24 mouse cellular contexts compared by ENCODE assay signal in genomic region chr3:59139651-59140051, GRCm38 (mm10). TPM values are rescaled to one million over a fixed set of nuclear protein-coding genes. Genes with fewer than 3 reads are reported as not detected.
DNase-seq lines count a peak whose midpoint lies in the region; ATAC-seq and TF ChIP-seq lines count a peak whose summit lies in the region.
"Had no signal": no experiment of that assay in that cellular context is flagged by ENCODE, and none has a peak within 500 bp of the region (broad histone marks: within the 10 kb centered on the region; RNA-seq: fewer than 3 reads in every experiment).

No protein-coding gene starts in this region.

- no peak overlapping the region for H3K4me2 ChIP-seq in lung, embryonic 16.5 days (ENCODE audit: low read depth, low read length)
- no peak overlapping the region for H3K4me2 ChIP-seq in stomach, postnatal 0 days (replicated peaks; ENCODE audit: low read depth)
- H3K4me2 ChIP-seq: embryonic facial prominence, embryonic 12.5 days; forebrain, embryonic 15.5 days; heart, embryonic 15.5 days; hindbrain, embryonic 12.5 days; midbrain, embryonic 11.5 days; neural tube, embryonic 12.5 days had no signal

- peak; percentile 49 to 65 for DNase-seq in adrenal gland, adult (ENCODE audit: inconsistent age in 2 of 2, low spot score in 1 of 2)
- DNase-seq in adrenal gland, adult 8-10 months: no peak
- DNase-seq in kidney, adult 9 months: peak; percentile 21
- DNase-seq in kidney, adult 8-10 months: no peak
- no peak for DNase-seq in stomach, postnatal 0 days (ENCODE audit: low spot score)
- DNase-seq in urinary bladder, postnatal 4 days (ENCODE audit: low spot score in 2 of 2): no peak
- DNase-seq: cerebellum, adult 8-10 months; kidney, postnatal 4 days; layer of hippocampus, postnatal 36 days; liver; liver, postnatal 0 days had no signal

- peaks cover 14% of the 10 kb centered on the region for H3K4me1 ChIP-seq in lung, embryonic 16.5 days (replicated peaks; ENCODE audit: control insufficient read depth, insufficient read depth, low read length)
- no peaks in the 10 kb centered on the region; the same call in 1 of the 2 replicates for H3K4me1 ChIP-seq in stomach, postnatal 0 days (replicated peaks; ENCODE audit: control insufficient read depth, insufficient read depth)
- H3K4me1 ChIP-seq: forebrain, embryonic 15.5 days; hindbrain, embryonic 12.5 days; neural tube, embryonic 12.5 days had no signal

- TF ChIP-seq CTCF in stomach, postnatal 0 days (IDR thresholded peaks at IDR 0.05; ENCODE audit: low read depth): no peak

- H3K9me3 ChIP-seq in lung, embryonic 16.5 days (ENCODE audit: control insufficient read depth, low read length): no peaks in the 10 kb centered on the region
- H3K9me3 ChIP-seq in stomach, postnatal 0 days (ENCODE audit: control insufficient read depth, low read length): no peaks in the 10 kb centered on the region
- H3K9me3 ChIP-seq: embryonic facial prominence, embryonic 12.5 days; forebrain, embryonic 15.5 days; heart, embryonic 15.5 days; hindbrain, embryonic 12.5 days; neural tube, embryonic 12.5 days had no signal

- TF ChIP-seq EP300 in stomach, postnatal 0 days (optimal IDR thresholded peaks at IDR 0.05): no peak

- H3K27ac ChIP-seq in lung, embryonic 16.5 days (ENCODE audit: low read length): peak overlapping the region; percentile 50; the same call in 1 of the 2 replicates
- H3K27ac ChIP-seq in stomach, postnatal 0 days (replicated peaks): 0 out of 2 replicates have a peak overlapping the region, but pooled peaks have one; percentile 13
- H3K27ac ChIP-seq: embryonic facial prominence, embryonic 12.5 days; forebrain, embryonic 15.5 days; heart, embryonic 15.5 days; hindbrain, embryonic 12.5 days; neural tube, embryonic 12.5 days had no signal

- H3K9ac ChIP-seq in lung, embryonic 16.5 days (ENCODE audit: low read length): no peak overlapping the region
- H3K9ac ChIP-seq in stomach, postnatal 0 days (ENCODE audit: low read length): no peak overlapping the region
- H3K9ac ChIP-seq: embryonic facial prominence, embryonic 12.5 days; forebrain, embryonic 15.5 days; heart, embryonic 15.5 days; hindbrain, embryonic 12.5 days; liver, postnatal 0 days; neural tube, embryonic 12.5 days had no signal

- H3K4me3 ChIP-seq in lung, embryonic 16.5 days (ENCODE audit: low read length): no peak overlapping the region
- H3K4me3 ChIP-seq in stomach, postnatal 0 days (ENCODE audit: low read depth, low read length): no peak overlapping the region
- H3K4me3 ChIP-seq: embryonic facial prominence, embryonic 12.5 days; forebrain, embryonic 15.5 days; heart, embryonic 15.5 days; hindbrain, embryonic 12.5 days; neural tube, embryonic 12.5 days had no signal

- H3K27me3 ChIP-seq in lung, embryonic 16.5 days (ENCODE audit: control insufficient read depth, insufficient read depth, low read depth, low read length): no peaks in the 10 kb centered on the region
- no peaks in the 10 kb centered on the region for H3K27me3 ChIP-seq in stomach, postnatal 0 days (ENCODE audit: control insufficient read depth, insufficient read depth, low read length)
- H3K27me3 ChIP-seq: embryonic facial prominence, embryonic 12.5 days; forebrain, embryonic 15.5 days; heart, embryonic 15.5 days; hindbrain, embryonic 12.5 days; neural tube, embryonic 12.5 days had no signal

- ATAC-seq in lung, embryonic 16.5 days (ENCODE audit: low read depth): peak; percentile 65
- ATAC-seq in stomach, postnatal 0 days (ENCODE audit: low FRiP score, low TSS enrichment): peak; percentile 49; the same call in 1 of the 2 replicates
- ATAC-seq in megakaryocyte-erythroid progenitor cell, adult 5-6 weeks (replicated peaks; ENCODE audit: low FRiP score, low TSS enrichment, poor library complexity, severe bottlenecking): no peak
- ATAC-seq: forebrain, embryonic 15.5 days; liver, postnatal 0 days had no signal

- H3K36me3 ChIP-seq in lung, embryonic 16.5 days (ENCODE audit: control insufficient read depth, insufficient read depth, low read length): no peaks in the 10 kb centered on the region
- H3K36me3 ChIP-seq in stomach, postnatal 0 days (ENCODE audit: control insufficient read depth, insufficient read depth, low read length): no peaks in the 10 kb centered on the region
- H3K36me3 ChIP-seq: embryonic facial prominence, embryonic 12.5 days; forebrain, embryonic 15.5 days; heart, embryonic 15.5 days; hindbrain, embryonic 12.5 days; neural tube, embryonic 12.5 days had no signal

RNA-seq across cellular contexts. Expression of gene P2ry14, which starts 13.8 kb away (rescaled TPM):
- 10 to 100 TPM; 25.4 to 47.3 (median 37.8) TPM for total RNA-seq in adrenal gland, adult 8-10 months (2022)
- polyA plus RNA-seq in lung, embryonic 16.5 days (2015; fragmentation: Nextera tagmentation; extraction: Ambion mirVana): 29.7 and 31.3 TPM in 2 replicates
- polyA plus RNA-seq in stomach, postnatal 0 days (2015; fragmentation: Nextera tagmentation; extraction: Ambion mirVana): 9.8 and 13.4 TPM in 2 replicates
- total RNA-seq in megakaryocyte-erythroid progenitor cell, adult 5-6 weeks (2014; fragmentation: Nextera tagmentation): 1.0 TPM in 1 of 2 replicates, not detected in the other
- 0.23 and 15.0 TPM in 2 replicates for total RNA-seq in megakaryocyte-erythroid progenitor cell, adult 5-6 weeks (2017)

RNA-seq across cellular contexts. Expression of gene Gpr171, which starts 38.0 kb away (rescaled TPM):
- under 1 TPM; 0.15 to 0.45 (median 0.29) TPM for total RNA-seq in adrenal gland, adult 8-10 months (2022)
- polyA plus RNA-seq in lung, embryonic 16.5 days (2015; fragmentation: Nextera tagmentation; extraction: Ambion mirVana): 1.4 and 1.8 TPM in 2 replicates
- 0.19 and 0.33 TPM in 2 replicates for polyA plus RNA-seq in stomach, postnatal 0 days (2015; fragmentation: Nextera tagmentation; extraction: Ambion mirVana)
- total RNA-seq in megakaryocyte-erythroid progenitor cell, adult 5-6 weeks (2014; fragmentation: Nextera tagmentation): 0.83 and 2.6 TPM in 2 replicates
- 3.4 and 7.8 TPM in 2 replicates for total RNA-seq in megakaryocyte-erythroid progenitor cell, adult 5-6 weeks (2017)
- total RNA-seq: layer of hippocampus, postnatal 36 days; left cerebral cortex, postnatal 25 days had no signal
- polyA plus RNA-seq: cortical plate, adult 2 months had no signal

RNA-seq across cellular contexts. Expression of gene Gpr87, which starts 55.3 kb away (rescaled TPM):
- not detected for total RNA-seq in adrenal gland, adult 8-10 months (2022)
- 0.20 TPM in 1 of 2 replicates, not detected in the other for polyA plus RNA-seq in lung, embryonic 16.5 days (2015; fragmentation: Nextera tagmentation; extraction: Ambion mirVana)
- 46.9 and 49.3 TPM in 2 replicates for polyA plus RNA-seq in stomach, postnatal 0 days (2015; fragmentation: Nextera tagmentation; extraction: Ambion mirVana)
- not detected in 2 replicates for total RNA-seq in megakaryocyte-erythroid progenitor cell, adult 5-6 weeks (2014; fragmentation: Nextera tagmentation)
- not detected in 2 replicates for total RNA-seq in megakaryocyte-erythroid progenitor cell, adult 5-6 weeks (2017)
- total RNA-seq: gastrocnemius, postnatal 4 days; layer of hippocampus, postnatal 36 days; left cerebral cortex, postnatal 25 days; monocyte, adult 5-6 weeks had no signal
- polyA plus RNA-seq: cortical plate, adult 2 months; hindbrain, embryonic 12.5 days; intestine, embryonic 14.5 days; liver, postnatal 0 days had no signal

Comparison
In these comparisons a context has a peak if more than half of its experiments do, and no peak if none do; other contexts are left out.
1. DNase-seq: peak in adrenal gland, adult (2 of 2) and kidney, adult 9 months (single experiment); none in adrenal gland, adult 8-10 months (single experiment), kidney, adult 8-10 months (0 of 2), stomach, postnatal 0 days (single experiment) and urinary bladder, postnatal 4 days (0 of 2).